Mouse (Mus musculus): Measurements from ENCODE around the gene Itgb1.

GRCm38 (mm10) chr8:128732254-128732653 lies 46.8 kb downstream of the Itgb1 start:
- TF ChIP-seq CHD2 (IDR thresholded peaks at IDR 0.05; ENCODE audit: low read depth, low read length), result no peak
- TF ChIP-seq ZNF384 (IDR thresholded peaks at IDR 0.05; ENCODE audit: low read depth, low read length), result no peak
- no peak for TF ChIP-seq HCFC1 (IDR thresholded peaks at IDR 0.05; ENCODE audit: borderline replicate concordance, insufficient read depth, low read length)
- TF ChIP-seq MAFK (IDR thresholded peaks at IDR 0.05; ENCODE audit: insufficient read depth, low read depth, low read length), result no peak

Measured in ES-E14 (cell line).